ENCODE assay signal across 7 mouse cellular contexts in the genomic region with DNA sequence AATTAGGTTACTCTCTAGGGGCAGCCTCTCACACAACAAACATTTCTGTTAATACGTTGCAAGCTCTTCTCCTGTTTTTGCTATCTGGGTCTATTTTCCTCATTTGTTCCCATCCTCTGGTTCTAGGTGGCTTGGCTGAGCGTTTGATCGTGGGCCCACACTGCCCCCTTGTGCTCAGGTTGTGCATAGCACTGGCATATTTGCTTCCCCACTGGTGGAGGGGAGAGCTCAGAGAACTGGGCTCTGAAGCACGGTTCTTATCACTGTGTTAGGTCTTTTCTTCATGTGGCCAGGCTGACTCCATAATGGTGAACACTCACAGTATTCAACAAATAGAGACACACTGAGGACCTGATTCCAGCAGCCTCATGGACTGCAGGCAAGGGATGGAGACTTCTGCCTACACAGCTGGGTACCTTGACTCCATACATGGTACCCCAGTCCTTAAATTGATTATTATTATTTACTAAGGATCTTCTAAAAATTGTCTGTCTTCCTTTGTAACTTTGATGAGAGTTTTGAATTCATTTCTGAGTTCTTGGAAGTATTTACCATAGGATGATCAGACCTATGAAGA. TPM values are rescaled to one million over a fixed set of nuclear protein-coding genes. Genes with fewer than 3 reads are reported as not detected.
A peak's percentile ranks its signal among the peaks of the same experiment; 100 is the strongest.
DNase-seq lines count a peak whose midpoint lies in the region; ATAC-seq and TF ChIP-seq lines count a peak whose summit lies in the region.

No protein-coding gene starts in this region.

- H3K36me3 ChIP-seq in intestine, embryonic 16.5 days (ENCODE audit: control insufficient read depth, insufficient read depth, low read length), result no peaks in the 10 kb centered on the region
- H3K36me3 ChIP-seq in midbrain, embryonic 16.5 days (ENCODE audit: control insufficient read depth, insufficient read depth, low read length), result no peaks in the 10 kb centered on the region

- no peaks in the 10 kb centered on the region for H3K4me1 ChIP-seq in cortical plate, adult 2 months (ENCODE audit: control insufficient read depth, insufficient read depth, low read length)
- no peaks in the 10 kb centered on the region for H3K4me1 ChIP-seq in intestine, embryonic 16.5 days (ENCODE audit: control insufficient read depth, insufficient read depth, low read length)
- H3K4me1 ChIP-seq in midbrain, embryonic 16.5 days (ENCODE audit: control insufficient read depth, insufficient read depth, low read length), result no peaks in the 10 kb centered on the region

- H3K9me3 ChIP-seq in intestine, embryonic 16.5 days (ENCODE audit: control insufficient read depth, low read length), result no peaks in the 10 kb centered on the region
- H3K9me3 ChIP-seq in midbrain, embryonic 16.5 days (replicated peaks; ENCODE audit: control insufficient read depth, low read length, poor library complexity, severe bottlenecking), result no peaks in the 10 kb centered on the region

- H3K4me2 ChIP-seq in intestine, embryonic 16.5 days (ENCODE audit: low read depth, low read length), result no peak overlapping the region
- H3K4me2 ChIP-seq in midbrain, embryonic 16.5 days (ENCODE audit: low read length), result no peak overlapping the region

- intact Hi-C loops in left cerebral cortex, postnatal 36 days (cut with DNase I), result loop anchor here (1.0 to 10.0 kb wide), 3 partner anchors 123 to 314 kb away; no protein-coding TSS in a partner anchor

- TF ChIP-seq CTCF in cortical plate, adult 2 months (IDR thresholded peaks at IDR 0.05; ENCODE audit: extremely low read depth, insufficient read depth, low read length), result peak; percentile 99

- DNase-seq in adrenal gland, adult 18-20 months (ENCODE audit: low spot score in 2 of 2), result peak; percentile 83 to 84
- DNase-seq in gastrocnemius, postnatal 25 days, result peak; percentile 54
- DNase-seq in left cerebral cortex, postnatal 36 days (ENCODE audit: low spot score in 2 of 2), result peak; percentile 77 to 81
- DNase-seq in spleen, postnatal 10 days (ENCODE audit: low spot score in 2 of 2), result peak; percentile 55 to 72

- H3K27me3 ChIP-seq in intestine, embryonic 16.5 days (replicated peaks; ENCODE audit: control insufficient read depth, insufficient read depth, low read length), result no peaks in the 10 kb centered on the region
- no peaks in the 10 kb centered on the region for H3K27me3 ChIP-seq in midbrain, embryonic 16.5 days (ENCODE audit: control insufficient read depth, insufficient read depth, low read depth, low read length)

- WGBS in intestine, embryonic 16.5 days, result 4% methylated on average over 4 of the region's 4 CpGs
- WGBS in midbrain, embryonic 16.5 days, result 9% methylated on average over 4 of the region's 4 CpGs

- no peak overlapping the region for H3K9ac ChIP-seq in intestine, embryonic 16.5 days (ENCODE audit: low read depth, low read length)
- no peak overlapping the region for H3K9ac ChIP-seq in midbrain, embryonic 16.5 days (ENCODE audit: low read depth, low read length)

- TF ChIP-seq POLR2A in cortical plate, adult 2 months (IDR thresholded peaks at IDR 0.05; ENCODE audit: extremely low read depth, insufficient read depth, low read length), result no peak

- no peak overlapping the region for H3K4me3 ChIP-seq in cortical plate, adult 2 months (ENCODE audit: insufficient read depth, low read length)
- H3K4me3 ChIP-seq in intestine, embryonic 16.5 days (ENCODE audit: low read length), result no peak overlapping the region
- no peak overlapping the region for H3K4me3 ChIP-seq in midbrain, embryonic 16.5 days (ENCODE audit: low read depth, low read length)

- ATAC-seq in intestine, embryonic 16.5 days, result peak; percentile 69; the same call in 1 of the 2 replicates
- peak; percentile 79 for ATAC-seq in midbrain, embryonic 16.5 days

- H3K27ac ChIP-seq in cortical plate, adult 2 months (ENCODE audit: insufficient read depth, low read length), result no peak overlapping the region
- no peak overlapping the region for H3K27ac ChIP-seq in intestine, embryonic 16.5 days (ENCODE audit: low read length)
- H3K27ac ChIP-seq in midbrain, embryonic 16.5 days (ENCODE audit: low read length), result no peak overlapping the region

RNA-seq across cellular contexts. Expression of a gene that starts 49.6 kb away (rescaled TPM):
- total RNA-seq in adrenal gland, adult 18-20 months (2021), result 10 to 100 TPM; 17.0 to 20.0 TPM
- 35.7 and 36.0 TPM in 2 replicates for polyA plus RNA-seq in cortical plate, adult 2 months (2012; rRNA removed)
- total RNA-seq in gastrocnemius, postnatal 25 days (2021), result 1 to 10 TPM in 1 of 2 experiments, under 1 TPM in 1; 0.59 to 1.8 TPM
- 3.4 and 4.0 TPM in 2 replicates for polyA plus RNA-seq in intestine, embryonic 16.5 days (2015; fragmentation: Nextera tagmentation; extraction: Ambion mirVana)
- 10 to 100 TPM; 33.8 to 37.0 TPM for total RNA-seq in left cerebral cortex, postnatal 36 days (2021)
- polyA plus RNA-seq in midbrain, embryonic 16.5 days (2015; fragmentation: Nextera tagmentation; extraction: Ambion mirVana), result 15.2 and 15.8 TPM in 2 replicates

Comparison
In these comparisons a context has a peak if more than half of its experiments do, and no peak if none do; other contexts are left out.
1. RNA of a gene that starts 49.6 kb away (total RNA-seq): 33.8 to 37.0 TPM in left cerebral cortex, postnatal 36 days and 17.0 to 20.0 TPM in adrenal gland, adult 18-20 months; 0.59 to 1.8 TPM in gastrocnemius, postnatal 25 days; every median in the first group is over 4 times any median in the second.
2. Peak in every context shown above with its lines, with median percentiles within 50 percentile points of each other: DNase-seq.